Comparison of ENCODE assay signal across 35 mouse cellular contexts in the genomic region with DNA sequence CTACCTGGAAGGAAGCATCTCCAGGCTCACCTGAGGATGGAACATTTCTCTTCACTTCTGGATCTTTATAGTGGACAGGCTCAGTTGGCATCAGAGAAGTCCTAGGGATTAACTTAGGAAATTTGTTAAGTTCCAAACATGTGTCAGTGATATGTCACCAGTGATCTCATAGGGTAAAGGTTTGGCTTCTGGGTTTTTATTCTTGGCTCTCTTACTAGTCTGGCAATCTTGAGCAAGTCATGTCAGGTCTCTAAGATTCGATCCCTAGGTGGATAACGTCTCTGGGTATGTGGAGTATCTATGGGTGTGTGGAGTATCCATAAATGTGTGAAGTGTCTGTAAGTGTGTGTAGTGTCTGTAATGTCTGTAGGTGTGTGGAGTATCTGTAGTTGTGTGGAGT.
"Had no signal": no experiment of that assay in that cellular context is flagged by ENCODE, and none has a peak within 500 bp of the region (broad histone marks: within the 10 kb centered on the region; RNA-seq: fewer than 3 reads in every experiment).

No protein-coding gene starts in this region.

- H3K9ac ChIP-seq: heart, embryonic 12.5 days; heart, embryonic 13.5 days; heart, embryonic 15.5 days; hindbrain, embryonic 12.5 days; hindbrain, embryonic 13.5 days; hindbrain, embryonic 14.5 days; hindbrain, embryonic 15.5 days; intestine, embryonic 15.5 days; kidney, embryonic 15.5 days had no signal

- H3K4me2 ChIP-seq: heart, embryonic 11.5 days; heart, embryonic 12.5 days; heart, embryonic 13.5 days; heart, embryonic 15.5 days; hindbrain, embryonic 12.5 days; hindbrain, embryonic 13.5 days; hindbrain, embryonic 14.5 days; hindbrain, embryonic 15.5 days; intestine, embryonic 15.5 days; kidney, embryonic 15.5 days had no signal

- H3K4me1 ChIP-seq: heart, embryonic 10.5 days; heart, embryonic 12.5 days; heart, embryonic 13.5 days; heart, embryonic 15.5 days; intestine, embryonic 15.5 days; kidney, embryonic 15.5 days had no signal

- H3K9me3 ChIP-seq: heart, embryonic 10.5 days; heart, embryonic 13.5 days; heart, embryonic 15.5 days; hindbrain, embryonic 10.5 days; intestine, embryonic 15.5 days; kidney, embryonic 15.5 days had no signal

- H3K4me3 ChIP-seq: heart, embryonic 10.5 days; heart, embryonic 12.5 days; heart, embryonic 13.5 days; heart, embryonic 15.5 days; hindbrain, embryonic 10.5 days; hindbrain, embryonic 12.5 days; hindbrain, embryonic 13.5 days; hindbrain, embryonic 15.5 days; intestine, embryonic 15.5 days; kidney, embryonic 15.5 days; layer of hippocampus, adult 2 months had no signal

- H3K36me3 ChIP-seq: heart, embryonic 10.5 days; heart, embryonic 12.5 days; heart, embryonic 13.5 days; heart, embryonic 15.5 days; hindbrain, embryonic 10.5 days; hindbrain, embryonic 12.5 days; hindbrain, embryonic 13.5 days; hindbrain, embryonic 15.5 days; intestine, embryonic 15.5 days; kidney, embryonic 15.5 days had no signal

- DNase-seq: heart, postnatal 10 days; heart, postnatal 14 days; heart, postnatal 36 days; heart, postnatal 4 days; kidney, adult 11 months; kidney, adult 18-20 months; kidney, adult 2 months; kidney, adult 8-10 months; kidney, adult 9 months; kidney, postnatal 10 days; kidney, postnatal 14 days; kidney, postnatal 25 days; kidney, postnatal 36 days; kidney, postnatal 4 days; layer of hippocampus, adult 9-11 months; layer of hippocampus, postnatal 36 days had no signal

- H3K27me3 ChIP-seq: heart, embryonic 15.5 days; hindbrain, embryonic 12.5 days; hindbrain, embryonic 13.5 days; hindbrain, embryonic 15.5 days; intestine, embryonic 15.5 days; kidney, embryonic 15.5 days had no signal

- H3K27ac ChIP-seq: heart, embryonic 10.5 days; heart, embryonic 13.5 days; heart, embryonic 15.5 days; hindbrain, embryonic 10.5 days; hindbrain, embryonic 12.5 days; hindbrain, embryonic 13.5 days; hindbrain, embryonic 14.5 days; hindbrain, embryonic 15.5 days; hindbrain, postnatal 0 days; intestine, embryonic 15.5 days; kidney, embryonic 15.5 days; kidney, postnatal 0 days; layer of hippocampus, adult 2 months had no signal

- ATAC-seq: hindbrain, embryonic 16.5 days; hindbrain, postnatal 0 days; inflammation-experienced regulatory T-cells, adult 6 months; intestine, embryonic 15.5 days; intestine, embryonic 16.5 days; intestine, postnatal 0 days had no signal
